Mouse (Mus musculus) hindbrain, embryonic 14.5 days (tissue): ENCODE results near the gene Mtnr1b. TPM values are rescaled to one million over a fixed set of nuclear protein-coding genes. Genes with fewer than 3 reads are reported as not detected.

ENCODE experiments used
- ATAC-seq: fragments of 200-750 bp; cut with Nextera tagmentation; 2 replicates; pipeline ENCODE4 v1.8.0; 2017; ENCODE audit warnings: moderate number of reproducible peaks, mild to moderate bottlenecking, moderate TSS enrichment, moderate library complexity; ENCODE audit not compliant: low FRiP score
- DNase-seq: peaks from one replicate; pipeline ENCODE4 v3.0.0-alpha.2; 2015; ENCODE audit warnings: low spot score
- H3K27ac ChIP-seq: fragments of 300-500 bp; sonication (generic); 2 replicates; pipeline ENCODE4 v1.5.1; 2014; ENCODE audit warnings: mild to moderate bottlenecking, moderate library complexity
- H3K27me3 ChIP-seq: fragments of 300-500 bp; sonication (generic); 2 replicates; pipeline ENCODE4 v1.6.1; 2014; ENCODE audit warnings: mild to moderate bottlenecking, low read length, mixed read lengths; ENCODE audit not compliant: control insufficient read depth, insufficient read depth
- H3K36me3 ChIP-seq: fragments of 300-500 bp; sonication (generic); replicated peaks from 2 replicates; pipeline ENCODE4 v1.6.1; 2014; ENCODE audit not compliant: control insufficient read depth, insufficient read depth
- H3K4me1 ChIP-seq: fragments of 300-500 bp; sonication (generic); replicated peaks from 2 replicates; pipeline ENCODE4 v1.6.1; 2014; ENCODE audit warnings: antibody characterized with exemption, low read length, mixed read lengths; ENCODE audit not compliant: control insufficient read depth, insufficient read depth
- H3K4me2 ChIP-seq: fragments of 300-500 bp; sonication (generic); replicated peaks from 2 replicates; pipeline ENCODE4 v1.6.1; 2014; ENCODE audit warnings: mild to moderate bottlenecking, moderate library complexity
- H3K4me3 ChIP-seq: fragments of 300-500 bp; sonication (generic); replicated peaks from 2 replicates; pipeline ENCODE4 v1.5.1; 2014; ENCODE audit warnings: mild to moderate bottlenecking, low read length
- H3K9ac ChIP-seq: fragments of 300-500 bp; sonication (generic); 2 replicates; pipeline ENCODE4 v1.6.1; 2014
- H3K9me3 ChIP-seq: fragments of 300-500 bp; sonication (generic); 2 replicates; pipeline ENCODE4 v1.6.1; 2016; ENCODE audit warnings: low read length; ENCODE audit not compliant: control insufficient read depth
- WGBS: fragments of 180-500 bp; shearing (Covaris S2); extraction: QIAGEN DNeasy Blood & Tissue Kit; methylation state at CpG from one replicate; pipeline ENCODE4 v1.1.7; 2014; 5-methylcytosine and 5-hydroxymethylcytosine counted together
- polyA plus RNA-seq: library from polyadenylated mRNA; unstranded; fragments of >200 nt; fragmentation: Nextera tagmentation; extraction: Ambion mirVana; gene quantifications from 2 replicates; pipeline ENCODE4 v1.2.1, GENCODE M21; 2014

Gene Mtnr1b
- polyA plus RNA-seq, 1 experiment from 2014 or later: not detected

DNA sequence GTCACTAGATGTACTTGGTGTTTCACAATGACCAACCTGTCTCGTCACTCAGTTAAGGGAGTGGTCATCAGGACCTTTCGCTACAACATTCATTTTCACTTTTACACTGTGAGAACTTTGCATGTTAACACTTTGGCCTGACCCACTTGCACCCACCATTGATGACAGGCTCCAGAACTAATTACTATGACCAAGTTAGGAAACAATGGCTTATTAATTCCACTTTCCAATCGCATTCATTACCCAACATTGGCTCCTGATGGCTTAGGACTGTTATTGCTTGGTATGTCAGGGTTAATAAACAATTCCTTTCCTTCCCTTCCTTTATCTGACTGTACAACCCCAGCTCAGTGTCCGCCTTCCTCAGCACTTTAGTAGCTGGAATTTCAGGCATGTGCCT is 92.4 kb downstream of the Mtnr1b start:
- no peak for DNase-seq
- H3K4me3 ChIP-seq: no peak overlapping the region
- H3K4me1 ChIP-seq: no peaks in the 10 kb centered on the region
- no peak overlapping the region for H3K9ac ChIP-seq
- H3K27me3 ChIP-seq: no peaks in the 10 kb centered on the region
- no peaks in the 10 kb centered on the region for H3K36me3 ChIP-seq
- H3K4me2 ChIP-seq: no peak overlapping the region
- WGBS: 67% methylated on average over 4 of the region's 4 CpGs
- no peaks in the 10 kb centered on the region for H3K9me3 ChIP-seq
- ATAC-seq: no peak
- H3K27ac ChIP-seq: no peak overlapping the region

DNA sequence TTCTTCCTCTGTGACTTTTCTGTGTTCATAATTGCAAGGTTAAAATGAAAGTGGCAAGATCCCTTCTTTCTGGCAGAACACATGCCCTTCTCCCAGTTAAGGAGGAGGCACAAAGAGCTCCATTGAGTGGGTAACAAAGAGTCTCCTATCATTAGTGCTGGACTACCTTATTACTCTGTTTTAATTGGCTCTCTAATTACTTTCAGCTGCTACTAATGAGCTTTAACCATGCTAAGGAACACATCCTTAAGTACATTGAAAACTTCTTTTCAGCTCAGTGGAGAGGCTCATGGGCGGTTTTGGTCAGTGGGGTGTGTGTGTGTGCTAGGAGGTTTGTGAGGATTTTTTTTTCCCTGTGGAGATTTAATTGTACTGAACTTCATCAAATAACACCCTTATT is 99.4 kb downstream of the Mtnr1b start:
- DNase-seq (no peak), ATAC-seq (0 out of 2 replicates have a peak, but pooled peaks have one; percentile 64)
- no peaks in the 10 kb centered on the region for H3K9me3 ChIP-seq
- no peak overlapping the region for H3K4me3 ChIP-seq
- 47% methylated on average over 1 of the region's 1 CpGs for WGBS
- H3K4me2 ChIP-seq: no peak overlapping the region
- H3K27me3 ChIP-seq: no peaks in the 10 kb centered on the region
- H3K9ac ChIP-seq: no peak overlapping the region
- no peaks in the 10 kb centered on the region for H3K36me3 ChIP-seq
- no peak overlapping the region for H3K27ac ChIP-seq
- no peaks in the 10 kb centered on the region for H3K4me1 ChIP-seq

Other genes starting within 250 kb of the Mtnr1b start
- gene Deup1, start 246.6 kb downstream of the Mtnr1b start, polyA plus RNA-seq: 1.5 and 2.8 TPM in 2 replicates
- 41.1 and 48.1 TPM in 2 replicates for gene Slc36a4, start 164.8 kb downstream of the Mtnr1b start, polyA plus RNA-seq